Mouse (Mus musculus): ENCODE measurements at regions not wholly inside any gene's neighbourhood (a gene's known extent, or its start where the extent isn't known, plus 50 kb on each side); places are given as distances from the start of the nearest gene placed in this dataset.

DNA sequence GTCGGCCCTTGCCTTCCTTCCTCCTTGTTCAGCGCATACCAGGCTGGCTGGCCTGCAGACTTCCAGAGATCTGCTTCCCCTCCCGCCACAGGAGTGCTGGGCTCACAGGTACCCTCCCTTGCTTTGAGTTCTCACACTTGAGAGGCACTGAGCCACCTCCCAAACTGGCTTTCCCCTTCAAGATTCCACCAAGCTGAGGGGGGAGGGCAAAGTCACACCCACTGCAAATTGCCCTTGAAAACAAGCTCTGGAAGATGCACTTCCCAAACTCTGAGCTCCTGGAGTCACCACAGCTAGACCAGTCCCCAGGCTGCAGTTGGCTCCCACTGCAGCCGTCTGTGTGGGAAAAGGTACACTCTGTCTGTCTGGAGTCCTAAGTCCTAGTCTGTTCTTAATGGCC, 142.1 kb upstream of the Slc22a12 start:
- no peak for TF ChIP-seq UBTF (IDR thresholded peaks at IDR 0.05; ENCODE audit: low read depth, low read length)
- no peak for TF ChIP-seq POLR2A (IDR thresholded peaks at IDR 0.05; ENCODE audit: low read depth, low read length)
- TF ChIP-seq CTCF (conservative IDR thresholded peaks at IDR 0.05 in 1 of 2, IDR thresholded peaks at IDR 0.05 in 1 of 2; ENCODE audit: low read depth in 2 of 2, low read length in 2 of 2) = no peak
- TF ChIP-seq JUND (conservative IDR thresholded peaks at IDR 0.05; ENCODE audit: low read depth, low read length) = no peak
- TF ChIP-seq NRF1 (IDR thresholded peaks at IDR 0.05; ENCODE audit: low read depth, low read length) = no peak
- no peak for TF ChIP-seq GABPA (IDR thresholded peaks at IDR 0.05; ENCODE audit: insufficient replicate concordance, low read depth, low read length)
- TF ChIP-seq POLR2AphosphoS2 (IDR thresholded peaks at IDR 0.05; ENCODE audit: low read depth, low read length) = no peak

Data from CH12.LX (cell line).